Mouse (Mus musculus) lung, embryonic 15.5 days (tissue): ENCODE results near the gene Usp5. TPM values are rescaled to one million over a fixed set of nuclear protein-coding genes. Genes with fewer than 3 reads are reported as not detected.

Source experiments
- ATAC-seq: fragments of 200-750 bp; cut with Nextera tagmentation; 2 replicates; pipeline ENCODE4 v1.8.0; 2017; ENCODE audit warnings: moderate number of reproducible peaks, borderline replicate concordance; ENCODE audit not compliant: low FRiP score, low TSS enrichment; ENCODE audit errors: extremely low read depth
- H3K27ac ChIP-seq: fragments of 300-500 bp; sonication (generic); 2 replicates; pipeline ENCODE4 v1.5.1; 2015; ENCODE audit warnings: moderate library complexity, mild to moderate bottlenecking, inconsistent platforms
- H3K27me3 ChIP-seq: fragments of 300-500 bp; sonication (generic); 2 replicates; pipeline ENCODE4 v1.6.1; 2015; ENCODE audit warnings: inconsistent platforms
- H3K36me3 ChIP-seq: fragments of 300-500 bp; sonication (generic); 2 replicates; pipeline ENCODE4 v1.6.1; 2015; ENCODE audit warnings: inconsistent platforms
- H3K4me1 ChIP-seq: fragments of 300-500 bp; sonication (generic); 2 replicates; pipeline ENCODE4 v1.6.1; 2015; ENCODE audit warnings: inconsistent platforms
- H3K4me2 ChIP-seq: fragments of 300-500 bp; sonication (generic); 2 replicates; pipeline ENCODE4 v1.6.1; 2015; ENCODE audit warnings: inconsistent platforms, mild to moderate bottlenecking, moderate library complexity
- H3K4me3 ChIP-seq: fragments of 300-500 bp; sonication (generic); 2 replicates; pipeline ENCODE4 v1.5.1; 2015; ENCODE audit warnings: mild to moderate bottlenecking, inconsistent platforms
- H3K9ac ChIP-seq: fragments of 300-500 bp; sonication (generic); 2 replicates; pipeline ENCODE4 v1.6.1; 2015; ENCODE audit warnings: inconsistent platforms
- H3K9me3 ChIP-seq: fragments of 300-500 bp; sonication (generic); 2 replicates; pipeline ENCODE4 v1.6.1; 2016; ENCODE audit warnings: inconsistent platforms
- WGBS: fragments of 180-500 bp; shearing (Covaris S2); methylation state at CpG from one replicate; pipeline ENCODE4 v1.1.7; 2015; 5-methylcytosine and 5-hydroxymethylcytosine counted together
- polyA plus RNA-seq: library from polyadenylated mRNA; unstranded; fragments of >200 nt; fragmentation: Nextera tagmentation; extraction: Ambion mirVana; gene quantifications from 2 replicates; pipeline ENCODE4 v1.2.1, GENCODE M21; 2015

The Usp5 gene
- polyA plus RNA-seq, 1 experiment from 2014 or later = 152 TPM

DNA sequence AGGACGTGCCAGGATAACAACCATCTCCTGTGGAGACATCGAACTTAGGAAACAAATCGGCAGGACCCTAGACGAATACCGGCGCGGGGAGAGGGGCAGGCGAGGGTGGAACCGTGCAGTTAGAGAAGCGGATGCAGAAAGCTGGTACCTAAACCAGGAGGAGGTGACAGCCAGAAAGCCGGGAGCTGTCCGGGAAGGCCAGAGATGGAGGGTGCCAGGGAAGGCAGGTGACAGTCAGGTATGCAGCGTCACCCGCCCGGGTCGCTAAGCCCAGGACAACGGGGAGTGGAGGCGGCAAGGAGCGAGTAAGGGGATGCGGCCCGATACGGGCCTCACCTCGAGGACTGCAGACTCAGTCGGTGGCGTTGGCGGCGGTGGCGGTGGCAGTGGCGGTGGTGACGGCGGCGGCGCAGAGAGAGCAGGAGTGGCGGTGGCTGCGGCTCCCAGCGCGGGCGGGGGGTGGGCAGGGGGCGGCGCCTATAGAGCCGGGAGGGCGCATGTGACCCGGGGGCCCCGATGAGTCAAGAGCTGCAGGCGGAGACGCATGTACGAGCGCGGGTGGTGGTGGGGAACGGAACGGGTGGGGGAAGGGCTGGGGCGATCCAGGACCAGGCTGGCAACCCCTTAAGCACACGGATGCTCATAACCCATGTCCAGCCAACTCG lies 60.1 kb downstream of the Usp5 start, which contains the start of gene Eno2:
TSS of gene Eno2 (minus strand) at position 573 of the 665 bp plus-strand sequence.
- H3K27me3 ChIP-seq = peaks cover 19% of the 10 kb centered on the region
- peak within 1 kb of the TSS; percentile 58 for H3K9ac ChIP-seq
- ATAC-seq = peak; percentile 77; the same call in 1 of the 2 replicates
- peak within 1 kb of the TSS; percentile 97 for H3K4me2 ChIP-seq
- H3K36me3 ChIP-seq = no peaks in the 10 kb centered on the region
- H3K4me1 ChIP-seq = peaks cover 21% of the 10 kb centered on the region
- H3K9me3 ChIP-seq = no peaks in the 10 kb centered on the region
- under 1% methylated on average over 53 of the region's 54 CpGs for WGBS
- H3K4me3 ChIP-seq = peak within 1 kb of the TSS; percentile 49
- no peak within 1 kb of the TSS for H3K27ac ChIP-seq

DNA sequence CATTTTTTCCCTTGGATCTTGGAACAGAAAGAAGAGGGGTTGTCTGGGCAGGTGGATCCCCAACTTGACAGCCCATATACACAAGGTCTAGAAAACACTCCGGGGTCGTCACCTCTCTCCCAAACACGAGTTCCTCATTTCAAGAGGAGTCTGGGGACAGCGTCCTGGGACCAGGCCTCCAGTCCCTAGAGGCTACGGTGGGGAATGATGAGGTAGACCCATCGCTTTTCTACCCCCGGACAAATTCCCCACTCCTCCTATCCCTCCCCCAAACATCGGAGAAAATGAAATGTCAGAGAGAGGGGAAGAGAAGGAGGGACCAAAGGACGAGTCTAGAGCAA lies 60.6 kb downstream of the Usp5 start:
- Histone ChIP-seq H3K27me3 (peaks cover 19% of the 10 kb centered on the region), H3K4me3 (peak overlapping the region; percentile 49), H3K36me3 (no peaks in the 10 kb centered on the region), H3K9me3 (no peaks in the 10 kb centered on the region), H3K9ac (no peak overlapping the region), H3K4me2 (peak overlapping the region; percentile 97), H3K4me1 (peaks cover 21% of the 10 kb centered on the region), H3K27ac (no peak overlapping the region)
- ATAC-seq = no peak
- 3% methylated on average over 9 of the region's 9 CpGs for WGBS

DNA sequence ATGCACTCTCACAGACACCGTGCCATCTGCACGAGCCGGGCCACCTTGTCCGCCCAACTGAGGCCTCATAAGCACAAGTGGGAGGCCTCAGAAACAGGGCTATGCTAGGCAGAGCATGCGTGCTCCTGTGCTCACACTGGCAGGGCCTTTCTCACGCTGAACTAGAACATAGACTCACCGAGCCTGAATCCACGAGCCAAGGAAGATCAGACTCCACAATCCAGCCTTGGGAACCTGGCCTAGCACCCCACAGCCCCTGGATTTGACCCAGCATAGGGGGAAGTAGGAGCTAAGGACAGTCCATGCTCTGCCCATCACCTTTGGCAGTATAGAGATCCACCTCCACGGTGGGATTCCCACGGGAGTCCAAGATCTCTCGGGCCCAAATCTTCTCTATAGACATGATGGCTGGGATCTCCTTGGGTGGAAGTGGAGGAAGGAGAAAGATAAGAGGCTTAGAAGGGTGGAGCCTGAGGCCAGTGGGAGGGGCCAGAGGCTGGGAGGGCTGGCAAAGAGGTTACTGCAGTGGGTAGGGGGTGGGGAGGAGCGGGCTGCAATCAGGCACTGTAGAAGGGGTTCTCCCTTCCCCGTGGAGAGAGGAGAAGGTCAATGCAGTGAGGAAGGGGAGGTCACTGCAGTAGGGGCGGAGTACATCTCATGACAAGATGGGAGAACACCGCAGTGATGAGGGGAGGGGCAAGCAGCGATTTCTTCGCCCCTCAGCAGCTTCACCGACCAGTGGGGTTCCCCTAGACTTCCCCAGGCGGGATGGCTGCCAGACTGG lies 61.2 kb downstream of the Usp5 start:
- WGBS = 28% methylated on average over 19 of the region's 19 CpGs
- H3K4me1 ChIP-seq = peaks cover 21% of the 10 kb centered on the region
- no peak overlapping the region for H3K27ac ChIP-seq
- peaks cover 22% of the 10 kb centered on the region for H3K27me3 ChIP-seq
- H3K9me3 ChIP-seq = no peaks in the 10 kb centered on the region
- H3K36me3 ChIP-seq = no peaks in the 10 kb centered on the region
- no peak overlapping the region for H3K9ac ChIP-seq
- peak overlapping the region; percentile 49 for H3K4me3 ChIP-seq
- peak overlapping the region; percentile 97 for H3K4me2 ChIP-seq
- ATAC-seq = peak; percentile 25; the same call in 1 of the 2 replicates

DNA sequence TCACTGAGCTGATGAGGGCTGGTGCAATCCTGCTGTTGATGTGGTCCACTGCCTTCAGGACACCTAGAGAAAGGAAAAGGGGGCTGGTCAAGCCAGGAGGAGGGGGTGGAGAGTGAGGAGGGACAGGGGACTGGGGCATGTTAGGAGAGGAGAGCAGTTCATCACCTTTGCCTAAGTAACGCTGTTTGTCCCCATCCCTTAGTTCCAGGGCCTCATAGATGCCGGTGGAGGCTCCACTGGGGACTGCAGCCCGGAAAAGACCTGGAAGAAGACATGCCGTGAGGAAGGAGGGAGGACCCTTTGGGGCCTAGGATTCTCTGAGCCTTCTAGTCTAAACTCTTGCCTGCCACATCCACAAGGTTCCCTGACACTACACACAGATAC lies 61.8 kb downstream of the Usp5 start:
- no peak overlapping the region for H3K27ac ChIP-seq

DNA sequence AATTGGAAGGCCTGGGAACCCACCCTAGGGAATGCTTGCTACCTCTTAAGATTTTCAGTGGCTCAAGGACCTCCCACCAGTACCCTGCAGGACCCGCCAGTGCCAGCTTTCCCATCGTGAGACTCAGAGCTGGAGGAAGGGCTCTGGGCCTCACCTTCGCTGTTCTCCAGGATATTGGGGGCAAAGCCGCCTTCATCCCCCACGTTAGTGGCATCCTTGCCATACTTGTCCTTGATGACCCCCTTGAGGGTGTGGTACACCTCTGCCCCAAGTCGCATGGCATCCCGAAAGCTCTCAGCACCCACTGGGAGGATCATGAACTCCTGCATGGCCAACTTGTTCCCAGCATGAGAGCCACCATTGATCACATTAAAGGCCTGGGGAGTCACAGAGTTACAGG lies 63.3 kb downstream of the Usp5 start:
- Histone ChIP-seq H3K9ac (no peak overlapping the region), H3K27ac (no peak overlapping the region), H3K4me2 (no peak overlapping the region), H3K9me3 (no peaks in the 10 kb centered on the region), H3K27me3 (peaks cover 22% of the 10 kb centered on the region), H3K4me1 (peaks cover 21% of the 10 kb centered on the region), H3K4me3 (no peak overlapping the region), H3K36me3 (no peaks in the 10 kb centered on the region)
- no peak for ATAC-seq
- 85% methylated on average over 7 of the region's 7 CpGs for WGBS

More for the DNA sequence above, 61.8 kb downstream of the Usp5 start:
- 0 out of 2 replicates have a peak overlapping the region, but pooled peaks have one; percentile 97 for H3K4me2 ChIP-seq
- H3K4me3 ChIP-seq = no peak overlapping the region
- H3K9ac ChIP-seq = no peak overlapping the region
- 48% methylated on average over 4 of the region's 4 CpGs for WGBS
- H3K9me3 ChIP-seq = no peaks in the 10 kb centered on the region
- H3K27me3 ChIP-seq = peaks cover 22% of the 10 kb centered on the region
- no peaks in the 10 kb centered on the region for H3K36me3 ChIP-seq
- peaks cover 21% of the 10 kb centered on the region for H3K4me1 ChIP-seq
- ATAC-seq = no peak

Other genes starting within 250 kb of the Usp5 start
- gene C1s2, start 193.4 kb downstream of the Usp5 start, polyA plus RNA-seq = 0.07 TPM in 1 of 2 replicates, not detected in the other
- gene Lpcat3, start 166.5 kb downstream of the Usp5 start, polyA plus RNA-seq = 56.8 and 61.9 TPM in 2 replicates
- gene Emg1, start 117.3 kb downstream of the Usp5 start, polyA plus RNA-seq = 199 and 200 TPM in 2 replicates
- gene Phb2, start 117.1 kb downstream of the Usp5 start, polyA plus RNA-seq = 327 and 340 TPM in 2 replicates
- gene Ptpn6, start 90.8 kb downstream of the Usp5 start, polyA plus RNA-seq = 17.3 and 24.3 TPM in 2 replicates
- gene Grcc10, start 88.1 kb downstream of the Usp5 start, polyA plus RNA-seq = 406 and 416 TPM in 2 replicates
- not detected in 2 replicates for gene Gm45234, start 73.5 kb downstream of the Usp5 start, polyA plus RNA-seq
- gene Atn1, start 73.0 kb downstream of the Usp5 start, polyA plus RNA-seq = 15.6 and 16.1 TPM in 2 replicates
- 2.1 and 3.4 TPM in 2 replicates for gene Eno2, start 59.8 kb downstream of the Usp5 start, polyA plus RNA-seq
- 11.7 and 13.7 TPM in 2 replicates for gene Lrrc23, start 49.8 kb downstream of the Usp5 start, polyA plus RNA-seq
- gene Spsb2, start 20.8 kb downstream of the Usp5 start, polyA plus RNA-seq = 11.6 and 12.7 TPM in 2 replicates
- gene Tpi1, start 15.2 kb downstream of the Usp5 start, polyA plus RNA-seq = 712 and 746 TPM in 2 replicates
- gene Cdca3, start 63 bp upstream of the Usp5 start, polyA plus RNA-seq = 188 and 197 TPM in 2 replicates
- gene Gnb3, start 10.8 kb upstream of the Usp5 start, polyA plus RNA-seq = 0.38 and 1.1 TPM in 2 replicates
- gene P3h3, start 28.3 kb upstream of the Usp5 start, polyA plus RNA-seq = 23.9 and 26.9 TPM in 2 replicates
- gene Gpr162, start 34.5 kb upstream of the Usp5 start, polyA plus RNA-seq = 0.54 and 0.59 TPM in 2 replicates
- 0.08 and 0.26 TPM in 2 replicates for gene Cd4, start 58.7 kb upstream of the Usp5 start, polyA plus RNA-seq
- gene Lag3, start 82.2 kb upstream of the Usp5 start, polyA plus RNA-seq = 2.3 TPM in 2 replicates
- gene Ptms, start 90.6 kb upstream of the Usp5 start, polyA plus RNA-seq = 454 and 458 TPM in 2 replicates
- gene Mlf2, start 101.9 kb upstream of the Usp5 start, polyA plus RNA-seq = 378 and 389 TPM in 2 replicates
- gene Cops7a, start 136.1 kb upstream of the Usp5 start, polyA plus RNA-seq = 142 and 151 TPM in 2 replicates
- 0.74 and 0.96 TPM in 2 replicates for gene Pianp, start 167.2 kb upstream of the Usp5 start, polyA plus RNA-seq
- gene Zfp384, start 179.7 kb upstream of the Usp5 start, polyA plus RNA-seq = 21.3 and 24.4 TPM in 2 replicates
- gene Ing4, start 210.3 kb upstream of the Usp5 start, polyA plus RNA-seq = 138 and 149 TPM in 2 replicates
- gene Acrbp, start 220.2 kb upstream of the Usp5 start, polyA plus RNA-seq = 10.8 and 12.9 TPM in 2 replicates
- 0.38 and 0.69 TPM in 2 replicates for gene Lpar5, start 238.4 kb upstream of the Usp5 start, polyA plus RNA-seq